Mouse (Mus musculus) central nervous system, embryonic 14 days (tissue): ENCODE results near the gene Bbs5. TPM values are rescaled to one million over a fixed set of nuclear protein-coding genes. Genes with fewer than 3 reads are reported as not detected.

Source experiments
- polyA plus RNA-seq: library from polyadenylated mRNA; depleted of rRNA; stranded (reverse); fragments of >200 nt; gene quantifications from 2 replicates; pipeline ENCODE4 v1.2.3, GENCODE M21; 2012; rRNA removed

Bbs5 gene
- polyA plus RNA-seq: 21.6 and 22.6 TPM in 2 replicates

DNA sequence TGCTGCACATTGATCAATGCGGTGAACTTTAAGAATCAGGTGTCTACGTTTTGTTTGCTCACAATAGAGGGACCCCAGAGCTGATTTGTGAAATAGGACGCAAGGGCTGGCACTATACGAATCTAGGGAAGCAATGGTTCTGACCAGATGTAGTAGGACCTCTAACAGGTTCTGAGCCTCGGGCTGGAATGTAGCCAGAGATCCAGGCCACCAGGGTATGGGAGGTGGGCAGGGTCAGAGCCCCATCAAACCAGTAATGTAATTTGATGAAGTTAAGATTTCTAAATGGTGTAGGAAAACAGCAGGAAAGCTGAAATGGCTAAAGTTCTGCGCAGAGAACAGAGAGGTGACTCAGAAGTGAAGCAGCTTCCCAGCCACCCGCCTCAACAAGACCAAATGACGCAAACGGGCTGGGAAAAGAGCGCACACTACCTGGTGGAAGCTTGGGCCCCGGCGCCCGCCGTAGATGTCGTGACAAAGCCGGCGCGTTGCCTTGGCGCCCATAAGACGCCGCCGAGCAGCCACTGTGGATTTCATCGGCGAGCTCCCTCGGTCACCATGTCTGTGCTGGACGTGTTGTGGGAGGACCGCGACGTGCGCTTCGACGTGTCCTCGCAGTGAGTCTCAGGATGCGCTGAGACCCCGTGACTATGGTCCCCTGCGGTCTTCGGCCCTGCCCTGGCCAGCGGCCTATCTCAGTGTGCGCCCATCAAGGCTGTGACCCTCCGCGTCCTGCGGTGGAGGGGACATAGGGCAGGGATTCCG, at the start of gene Bbs5:
Gene Bbs5 (plus strand): TSS at position 446 of the 765 bp plus-strand sequence.

DNA sequence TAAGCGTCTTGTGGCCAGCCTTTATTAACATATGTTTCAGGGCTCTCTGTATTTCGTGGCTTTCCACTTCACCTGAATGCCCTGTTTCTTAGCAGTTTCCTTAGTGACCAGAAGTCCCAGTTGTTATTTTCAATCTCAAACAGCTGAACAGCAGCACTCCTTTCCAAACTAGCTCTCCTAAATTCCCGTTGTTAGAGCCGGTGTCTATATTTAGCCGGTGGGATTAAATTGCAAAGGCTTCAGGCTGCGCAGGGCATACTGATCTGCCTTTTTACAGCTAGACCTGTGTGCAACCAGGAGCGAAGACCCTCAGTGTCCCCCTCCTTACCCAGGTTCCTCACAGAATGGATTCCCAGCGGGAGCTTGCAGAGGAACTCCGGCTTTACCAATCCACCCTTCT, 22.9 kb downstream of the Bbs5 start, which contains the start of gene Klhl41:
Gene Klhl41 (plus strand): TSS at position 268 of the 400 bp plus-strand sequence.

DNA sequence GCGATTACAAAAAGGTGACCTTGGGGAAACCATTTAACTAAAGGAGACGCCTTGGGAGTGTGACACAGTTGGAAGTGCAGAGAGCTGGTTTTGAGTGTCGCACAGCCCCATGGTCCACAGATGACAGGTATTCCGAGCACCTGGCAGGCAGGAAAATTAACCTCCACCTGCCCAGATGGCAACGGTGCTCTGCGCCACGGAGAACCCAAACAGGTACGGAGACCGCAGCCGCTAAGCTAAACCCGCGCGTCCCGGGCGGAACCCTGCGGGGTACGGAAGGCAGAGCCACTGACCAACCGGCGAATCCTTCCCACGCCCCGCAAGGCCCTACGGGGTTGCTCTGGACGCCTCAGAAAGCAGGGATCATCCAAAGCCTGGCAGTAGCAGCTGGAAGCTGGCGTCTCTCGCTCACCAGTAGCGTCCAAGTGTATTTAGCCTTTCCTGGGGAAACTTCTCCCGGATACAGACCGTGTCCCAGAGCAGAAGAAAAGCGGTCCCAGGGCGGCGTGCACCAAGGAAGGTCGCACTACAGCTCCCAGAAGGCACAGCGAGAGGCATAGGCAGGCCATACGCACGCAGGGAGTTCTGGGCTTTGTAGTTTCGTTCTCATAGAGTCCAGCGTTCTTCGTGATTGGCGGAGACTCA, 66.1 kb downstream of the Bbs5 start, which contains the start of gene Fastkd1:
Gene Fastkd1 (minus strand): TSS at position 536 of the 645 bp plus-strand sequence.

Other genes with a start within 250 kb of the Bbs5 start
- gene Lrp2, start 61.1 kb upstream of the Bbs5 start, polyA plus RNA-seq: 1.9 and 2.2 TPM in 2 replicates
- 0.36 and 4.3 TPM in 2 replicates for gene Klhl41, start 22.9 kb downstream of the Bbs5 start, polyA plus RNA-seq
- gene Fastkd1, start 66.3 kb downstream of the Bbs5 start, polyA plus RNA-seq: 13.1 and 14.6 TPM in 2 replicates
- 26.1 and 27.0 TPM in 2 replicates for gene Ppig, start 75.4 kb downstream of the Bbs5 start, polyA plus RNA-seq
- gene Ccdc173, start 142.4 kb downstream of the Bbs5 start, polyA plus RNA-seq: 3.9 and 4.9 TPM in 2 replicates
- gene Phospho2, start 142.5 kb downstream of the Bbs5 start, polyA plus RNA-seq: 36.4 and 39.3 TPM in 2 replicates
- 42.5 and 42.8 TPM in 2 replicates for gene Klhl23, start 174.8 kb downstream of the Bbs5 start, polyA plus RNA-seq
- gene Ssb, start 214.4 kb downstream of the Bbs5 start, polyA plus RNA-seq: 166 and 188 TPM in 2 replicates
- gene Mettl5, start 238.4 kb downstream of the Bbs5 start, polyA plus RNA-seq: 13.6 and 13.7 TPM in 2 replicates